ENCODE assay signal across 8 mouse cellular contexts in the genomic region with DNA sequence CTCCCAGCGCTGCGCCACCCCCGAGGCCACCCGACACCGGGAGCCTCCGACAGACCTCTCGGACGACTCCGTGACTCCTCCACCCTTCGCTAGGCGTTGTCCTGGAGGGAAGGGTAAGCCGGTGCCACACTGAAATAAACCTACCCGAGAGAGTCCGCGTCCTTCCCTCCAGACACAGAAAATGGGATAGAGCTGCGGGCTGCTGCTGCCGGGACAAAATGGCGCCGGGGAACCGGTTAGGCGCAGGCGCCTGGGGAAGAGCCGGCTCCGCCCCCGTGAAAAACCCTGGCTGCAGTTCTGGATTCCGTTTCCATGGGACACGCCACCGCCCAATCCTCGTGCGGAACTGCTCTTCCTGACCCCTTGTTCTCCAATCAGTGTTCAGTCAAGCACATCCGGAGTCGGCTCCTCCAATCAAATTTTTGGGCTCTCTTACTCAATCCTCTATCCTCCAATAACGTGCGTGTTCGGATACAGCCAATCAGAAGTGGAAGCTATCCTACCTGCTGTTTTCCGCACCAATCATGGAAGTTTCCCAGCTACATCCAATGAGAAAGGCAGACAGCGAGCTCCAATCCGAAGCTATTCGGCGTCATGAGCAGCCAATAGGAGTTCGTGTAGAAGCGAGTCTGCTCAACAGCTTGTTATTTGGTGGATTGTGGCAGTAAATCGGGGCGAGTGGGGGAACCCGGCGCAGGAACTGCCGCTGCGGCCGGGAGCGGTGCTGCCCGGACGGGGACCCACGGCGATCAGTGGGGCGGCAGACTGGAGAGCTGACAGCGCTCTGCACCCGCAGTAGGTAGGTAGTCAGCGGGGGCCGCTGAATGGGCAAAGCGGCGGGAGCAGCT. TPM values are rescaled to one million over a fixed set of nuclear protein-coding genes. Genes with fewer than 3 reads are reported as not detected.
DNase-seq lines count a peak whose midpoint lies in the region; ATAC-seq lines count a peak whose summit lies in the region.

Gene Arid4a (plus strand): TSS at position 628 of the 848 bp plus-strand sequence.

- peak within 1 kb of the TSS; percentile 79 for H3K4me2 ChIP-seq in hindbrain, embryonic 12.5 days (replicated peaks)

- peak; percentile 99 for ATAC-seq in hindbrain, embryonic 12.5 days (ENCODE audit: low FRiP score)

- under 1% methylated on average over 61 of the region's 61 CpGs for WGBS in hindbrain, embryonic 12.5 days

- H3K9ac ChIP-seq in hindbrain, embryonic 12.5 days, result peak within 1 kb of the TSS; percentile 93

- H3K4me1 ChIP-seq in hindbrain, embryonic 12.5 days, result peaks cover 21% of the 10 kb centered on the region

- peaks cover 17% of the 10 kb centered on the region; the same call in 1 of the 2 replicates for H3K36me3 ChIP-seq in hindbrain, embryonic 12.5 days

- H3K27me3 ChIP-seq in hindbrain, embryonic 12.5 days, result no peaks in the 10 kb centered on the region

- peak; percentile 98 for DNase-seq in NIH3T3 (ENCODE audit: low read depth)
- DNase-seq in cerebellum, postnatal 10 days, result peak; percentile 96 to 97
- peak; percentile 97 to 99 for DNase-seq in frontal cortex, postnatal 10 days (ENCODE audit: low spot score in 2 of 2)
- peak; percentile 95 to 100 for DNase-seq in layer of hippocampus, postnatal 14 days (ENCODE audit: low spot score in 2 of 2)
- DNase-seq in lung, postnatal 14 days, result peak; percentile 95
- peak; percentile 100 for DNase-seq in retina, adult 2 months (ENCODE audit: low read depth, low spot score)
- DNase-seq in thymus, postnatal 36 days, result peak; percentile 92 to 97

- H3K9me3 ChIP-seq in hindbrain, embryonic 12.5 days (replicated peaks), result no peaks in the 10 kb centered on the region

- peak within 1 kb of the TSS; percentile 98 for H3K27ac ChIP-seq in hindbrain, embryonic 12.5 days

- peak within 1 kb of the TSS; percentile 94 for H3K4me3 ChIP-seq in hindbrain, embryonic 12.5 days

RNA-seq across cellular contexts. Expression of gene Arid4a, which starts in this region (rescaled TPM):
- 35.1 and 36.4 TPM in 2 replicates for polyA plus RNA-seq in hindbrain, embryonic 12.5 days (2016; fragmentation: Nextera tagmentation; extraction: Ambion mirVana)
- 10 to 100 TPM; 32.6 to 35.8 TPM for total RNA-seq in layer of hippocampus, postnatal 14 days (2021)

Comparison
In these comparisons a context has a peak if more than half of its experiments do, and no peak if none do; other contexts are left out.
1. Peak in every context shown above with its lines: DNase-seq, ATAC-seq, H3K4me3 ChIP-seq and H3K27ac ChIP-seq.